Mouse (Mus musculus) liver, postnatal 0 days (tissue): ENCODE results near the gene Wdr45.

Source experiments
- CTCF ChIP-seq: sonication (generic); IDR thresholded peaks from 2 replicates; pipeline ENCODE4 v1.5.1; 2016; ENCODE audit warnings: antibody characterized with exemption, low read depth
- EP300 ChIP-seq: IDR thresholded peaks from 2 replicates; pipeline ENCODE4 v1.6.1; 2016; ENCODE audit warnings: antibody characterized with exemption, low read depth, mild to moderate bottlenecking

DNA sequence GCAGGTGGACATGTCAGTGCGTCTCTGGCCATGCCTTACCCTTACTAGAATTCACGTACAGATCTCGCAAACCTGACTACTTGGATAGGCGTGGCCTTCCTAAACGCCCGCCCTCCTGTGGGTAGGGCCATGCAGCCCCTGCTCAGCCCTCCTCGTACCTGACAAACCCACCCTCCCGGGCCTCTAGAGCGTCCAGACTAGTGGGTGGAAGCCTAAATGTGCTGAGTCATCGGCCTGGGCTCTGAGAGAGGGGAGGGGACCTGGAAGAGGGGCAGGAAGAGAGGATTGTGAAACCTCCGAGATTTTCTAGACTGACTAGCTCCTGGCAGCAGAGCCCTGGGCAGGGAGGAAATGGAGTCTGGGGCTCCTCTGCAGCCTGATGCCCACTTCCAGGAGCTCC is 51.6 kb downstream of the Wdr45 start:
- no peak for TF ChIP-seq EP300
- no peak for TF ChIP-seq CTCF
